Mouse (Mus musculus) neural tube, embryonic 13.5 days (tissue): ENCODE results near the gene Mest. TPM values are rescaled to one million over a fixed set of nuclear protein-coding genes. Genes with fewer than 3 reads are reported as not detected.
A peak's percentile ranks its signal among the peaks of the same experiment; 100 is the strongest.

Source experiments
- ATAC-seq: fragments of 200-750 bp; cut with Nextera tagmentation; 2 replicates; pipeline ENCODE4 v1.8.0; 2017; ENCODE audit warnings: low read depth, mild to moderate bottlenecking, moderate TSS enrichment, moderate library complexity
- H3K27ac ChIP-seq: fragments of 300-500 bp; sonication (generic); replicated peaks from 2 replicates; pipeline ENCODE4 v1.5.1; 2015; ENCODE audit warnings: moderate library complexity, mild to moderate bottlenecking, inconsistent platforms
- H3K27me3 ChIP-seq: fragments of 300-500 bp; sonication (generic); 2 replicates; pipeline ENCODE4 v1.6.1; 2015; ENCODE audit warnings: mild to moderate bottlenecking, inconsistent platforms
- H3K36me3 ChIP-seq: fragments of 300-500 bp; sonication (generic); 2 replicates; pipeline ENCODE4 v1.6.1; 2015; ENCODE audit warnings: mild to moderate bottlenecking, inconsistent platforms
- H3K4me1 ChIP-seq: fragments of 300-500 bp; sonication (generic); replicated peaks from 2 replicates; pipeline ENCODE4 v1.6.1; 2015; ENCODE audit warnings: inconsistent platforms
- H3K4me2 ChIP-seq: fragments of 300-500 bp; sonication (generic); 2 replicates; pipeline ENCODE4 v1.6.1; 2015; ENCODE audit warnings: inconsistent platforms, mild to moderate bottlenecking, moderate library complexity
- H3K4me3 ChIP-seq: fragments of 300-500 bp; sonication (generic); 2 replicates; pipeline ENCODE4 v1.5.1; 2015; ENCODE audit warnings: mild to moderate bottlenecking, inconsistent platforms
- H3K9ac ChIP-seq: fragments of 300-500 bp; sonication (generic); 2 replicates; pipeline ENCODE4 v1.6.1; 2015; ENCODE audit warnings: moderate library complexity, mild to moderate bottlenecking, inconsistent platforms
- H3K9me3 ChIP-seq: fragments of 300-500 bp; sonication (generic); 2 replicates; pipeline ENCODE4 v1.6.1; 2016; ENCODE audit warnings: inconsistent platforms
- WGBS: fragments of 180-500 bp; shearing (Covaris S2); methylation state at CpG from one replicate; pipeline ENCODE4 v1.1.7; 2015; 5-methylcytosine and 5-hydroxymethylcytosine counted together
- microRNA counts: library from miRNA; unstranded; fragments of <30 nt; microRNA quantifications from one replicate; lab custom pipeline; 2016
- microRNA-seq: library from miRNA; unstranded; fragments of <30 nt; microRNA quantifications from one replicate; pipeline ENCODE4, GENCODE M21; 2016
- polyA plus RNA-seq: library from polyadenylated mRNA; unstranded; fragments of >200 nt; fragmentation: Nextera tagmentation; extraction: Ambion mirVana; gene quantifications from 2 replicates; pipeline ENCODE4 v1.2.1, GENCODE M21; 2015

The Mest gene
- polyA plus RNA-seq, 1 experiment from 2014 or later, result 431 TPM

DNA sequence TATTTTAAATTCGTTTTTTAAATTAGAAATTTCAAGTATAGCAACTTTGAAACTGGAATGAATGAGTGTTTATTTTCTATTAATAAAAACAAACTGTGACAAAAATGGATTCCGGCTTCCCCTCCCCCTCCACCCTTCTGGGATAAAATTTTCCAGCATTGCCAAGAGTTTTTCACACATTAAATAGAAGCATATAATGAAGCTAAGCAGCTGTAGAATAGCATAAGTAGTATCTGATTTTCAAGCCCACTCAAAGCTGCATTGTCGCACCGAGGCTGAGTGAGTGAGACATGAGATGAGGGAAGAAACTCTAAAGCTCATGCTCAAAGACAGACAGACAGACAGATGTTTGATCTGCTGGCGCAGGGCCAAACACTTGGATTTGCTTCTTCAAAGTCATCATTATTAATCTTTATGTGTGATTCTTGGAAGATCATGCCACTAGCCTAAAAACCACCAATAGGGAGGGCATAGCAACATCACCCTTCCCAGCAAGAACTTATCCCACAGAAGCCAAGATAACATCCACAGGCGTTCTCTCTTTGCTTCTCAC, 25.1 kb downstream of the Mest start:
- H3K9ac ChIP-seq, result no peak overlapping the region
- no peaks in the 10 kb centered on the region for H3K27me3 ChIP-seq
- H3K4me1 ChIP-seq, result no peaks in the 10 kb centered on the region
- no peak overlapping the region for H3K4me3 ChIP-seq
- no peak overlapping the region for H3K27ac ChIP-seq
- no peak for ATAC-seq
- H3K4me2 ChIP-seq, result no peak overlapping the region
- no peaks in the 10 kb centered on the region for H3K9me3 ChIP-seq
- 91% methylated on average over 6 of the region's 6 CpGs for WGBS
- peaks cover 82% of the 10 kb centered on the region for H3K36me3 ChIP-seq

GRCm38 (mm10) chr6:30749042-30749689, 25.8 kb downstream of the Mest start:
- ATAC-seq, result no peak
- Histone ChIP-seq H3K9ac (no peak overlapping the region), H3K4me3 (no peak overlapping the region), H3K27me3 (no peaks in the 10 kb centered on the region), H3K4me2 (no peak overlapping the region), H3K27ac (no peak overlapping the region), H3K9me3 (no peaks in the 10 kb centered on the region), H3K36me3 (peaks cover 75% of the 10 kb centered on the region), H3K4me1 (no peaks in the 10 kb centered on the region)
- WGBS, result 67% methylated on average over 2 of the region's 2 CpGs

GRCm38 (mm10) chr6:30749892-30750291, 26.5 kb downstream of the Mest start:
- H3K4me3 ChIP-seq, result no peak overlapping the region
- H3K27me3 ChIP-seq, result no peaks in the 10 kb centered on the region
- H3K9me3 ChIP-seq, result no peaks in the 10 kb centered on the region
- no peak overlapping the region for H3K4me2 ChIP-seq
- H3K9ac ChIP-seq, result no peak overlapping the region
- WGBS, result 86% methylated on average over 1 of the region's 1 CpGs
- ATAC-seq, result no peak
- no peak overlapping the region for H3K27ac ChIP-seq
- no peaks in the 10 kb centered on the region for H3K4me1 ChIP-seq
- H3K36me3 ChIP-seq, result peaks cover 71% of the 10 kb centered on the region

- no peak for ATAC-seq
- peaks cover 66% of the 10 kb centered on the region for H3K36me3 ChIP-seq
These were observed 27.1 kb downstream of the Mest start for GRCm38 (mm10) chr6:30750482-30750881.

GRCm38 (mm10) chr6:30751209-30751608, 27.9 kb downstream of the Mest start:
- no peaks in the 10 kb centered on the region for H3K4me1 ChIP-seq
- no peaks in the 10 kb centered on the region for H3K27me3 ChIP-seq
- no peak overlapping the region for H3K4me3 ChIP-seq
- H3K9me3 ChIP-seq, result no peaks in the 10 kb centered on the region
- H3K36me3 ChIP-seq, result peaks cover 60% of the 10 kb centered on the region
- H3K27ac ChIP-seq, result no peak overlapping the region
- no peak overlapping the region for H3K4me2 ChIP-seq
- no peak for ATAC-seq
- no peak overlapping the region for H3K9ac ChIP-seq
- 85% methylated on average over 2 of the region's 2 CpGs for WGBS

More at GRCm38 (mm10) chr6:30750482-30750881, 27.1 kb downstream of the Mest start:
- Histone ChIP-seq H3K27me3 (no peaks in the 10 kb centered on the region), H3K9me3 (no peaks in the 10 kb centered on the region), H3K9ac (no peak overlapping the region), H3K27ac (no peak overlapping the region), H3K4me1 (no peaks in the 10 kb centered on the region), H3K4me3 (no peak overlapping the region), H3K4me2 (no peak overlapping the region)
- 83% methylated on average over 6 of the region's 6 CpGs for WGBS

MicroRNAs within 50 kb of the gene (microRNA counts, 519-probe panel; counts per million panel counts)
- 3,448 counts per million, percentile 47 among the panel's probes with 10 or more counts for microRNA mmu-miR-335-3p (lab: Ali Mortazavi, UCI)
- 5,289 counts per million, percentile 90 among the panel's probes with 10 or more counts for microRNA mmu-miR-335-5p (lab: Ali Mortazavi, UCI)

Small RNA genes lying within 50 kb of the gene (microRNA-seq; reads per million reads assigned to microRNA genes)
- gene Mir335, result 24,908 reads per million, percentile 98 among the genes with 10 or more reads in this experiment

Other genes starting within 250 kb of the Mest start
- 28.3 and 28.4 TPM in 2 replicates for gene Tmem209, start 213.8 kb upstream of the Mest start, polyA plus RNA-seq
- gene Ssmem1, start 213.7 kb upstream of the Mest start, polyA plus RNA-seq, result not detected in 2 replicates
- gene Cpa2, start 182.0 kb upstream of the Mest start, polyA plus RNA-seq, result 6.2 and 7.8 TPM in 2 replicates
- gene Cpa4, start 155.2 kb upstream of the Mest start, polyA plus RNA-seq, result 0.59 and 0.87 TPM in 2 replicates
- gene Cpa5, start 112.5 kb upstream of the Mest start, polyA plus RNA-seq, result not detected in 2 replicates
- gene Cpa1, start 84.3 kb upstream of the Mest start, polyA plus RNA-seq, result 0.25 and 0.52 TPM in 2 replicates
- 12.2 and 17.4 TPM in 2 replicates for gene Cep41, start 29.8 kb upstream of the Mest start, polyA plus RNA-seq
- 27.6 and 29.7 TPM in 2 replicates for gene Copg2, start 173.2 kb downstream of the Mest start, polyA plus RNA-seq
- gene Tsga13, start 192.0 kb downstream of the Mest start, polyA plus RNA-seq, result 0.39 TPM in 1 of 2 replicates, not detected in the other
- gene Klf14, start 235.5 kb downstream of the Mest start, polyA plus RNA-seq, result 0.27 and 0.90 TPM in 2 replicates